Mouse (Mus musculus) midbrain, embryonic 16.5 days (tissue): ENCODE results near the gene Tmem198b. TPM values are rescaled to one million over a fixed set of nuclear protein-coding genes. Genes with fewer than 3 reads are reported as not detected.

ENCODE experiments used
- polyA plus RNA-seq: library from polyadenylated mRNA; unstranded; fragments of >200 nt; fragmentation: Nextera tagmentation; extraction: Ambion mirVana; gene quantifications from 2 replicates; pipeline ENCODE4 v1.2.1, GENCODE M21; 2015

Tmem198b gene
- polyA plus RNA-seq, 1 experiment from 2014 or later = 16.1 TPM

Other genes starting within 250 kb of the Tmem198b start
- 124 and 125 TPM in 2 replicates for gene Pa2g4, start 238.4 kb downstream of the Tmem198b start, polyA plus RNA-seq
- 0.41 and 0.47 TPM in 2 replicates for gene Erbb3, start 214.7 kb downstream of the Tmem198b start, polyA plus RNA-seq
- gene Rps26, start 177.6 kb downstream of the Tmem198b start, polyA plus RNA-seq = 295 and 315 TPM in 2 replicates
- gene Ikzf4, start 158.4 kb downstream of the Tmem198b start, polyA plus RNA-seq = 23.1 and 23.5 TPM in 2 replicates
- 13.4 and 13.7 TPM in 2 replicates for gene Suox, start 130.3 kb downstream of the Tmem198b start, polyA plus RNA-seq
- gene Rab5b, start 108.1 kb downstream of the Tmem198b start, polyA plus RNA-seq = 119 and 128 TPM in 2 replicates
- 0.37 and 0.77 TPM in 2 replicates for gene Pmel, start 100.2 kb downstream of the Tmem198b start, polyA plus RNA-seq
- 14.6 and 15.0 TPM in 2 replicates for gene Cdk2, start 99.3 kb downstream of the Tmem198b start, polyA plus RNA-seq
- gene Dgka, start 59.5 kb downstream of the Tmem198b start, polyA plus RNA-seq = 6.1 and 6.3 TPM in 2 replicates
- gene Pym1, start 56.5 kb downstream of the Tmem198b start, polyA plus RNA-seq = 45.5 and 47.7 TPM in 2 replicates
- gene Mmp19, start 13.5 kb downstream of the Tmem198b start, polyA plus RNA-seq = 0.51 and 0.88 TPM in 2 replicates
- 54.2 and 59.5 TPM in 2 replicates for gene Dnajc14, start 308 bp downstream of the Tmem198b start, polyA plus RNA-seq
- gene Sarnp, start 13.0 kb upstream of the Tmem198b start, polyA plus RNA-seq = 143 and 152 TPM in 2 replicates
- 17.7 and 18.6 TPM in 2 replicates for gene Ormdl2, start 17.3 kb upstream of the Tmem198b start, polyA plus RNA-seq
- 7.6 and 7.9 TPM in 2 replicates for gene Gdf11, start 87.3 kb upstream of the Tmem198b start, polyA plus RNA-seq
- gene Cd63, start 96.6 kb upstream of the Tmem198b start, polyA plus RNA-seq = 152 and 195 TPM in 2 replicates
- 13.6 TPM in 2 replicates for gene Rdh5, start 118.5 kb upstream of the Tmem198b start, polyA plus RNA-seq
- 227 and 228 TPM in 2 replicates for gene Bloc1s1, start 119.7 kb upstream of the Tmem198b start, polyA plus RNA-seq
- gene Itga7, start 129.4 kb upstream of the Tmem198b start, polyA plus RNA-seq = 6.1 and 9.2 TPM in 2 replicates
- not detected in 2 replicates for gene Mettl7b, start 156.6 kb upstream of the Tmem198b start, polyA plus RNA-seq
- not detected in 2 replicates for gene Olfr9, start 185.1 kb upstream of the Tmem198b start, polyA plus RNA-seq
- not detected in 2 replicates for gene Olfr763, start 206.4 kb upstream of the Tmem198b start, polyA plus RNA-seq
- not detected in 2 replicates for gene Olfr764-ps1, start 235.5 kb upstream of the Tmem198b start, polyA plus RNA-seq
- not detected in 2 replicates for gene Olfr765, start 245.6 kb upstream of the Tmem198b start, polyA plus RNA-seq